Mouse (Mus musculus): ENCODE data around the gene Rpap3. TPM values are rescaled to one million over a fixed set of nuclear protein-coding genes. Genes with fewer than 3 reads are reported as not detected.

Rpap3 gene
- total and polyA plus RNA-seq, 3 experiments = 84.4 to 98.4 (median 85.7) TPM

GRCm38 (mm10) chr15:97731988-97732387, 26.4 kb upstream of the Rpap3 start:
- H3K4me3 ChIP-seq (ENCODE audit: control insufficient read depth in 1 of 2, insufficient read depth in 1 of 2, low read depth in 2 of 2, low read length in 2 of 2) = no peak overlapping the region
- H3K9ac ChIP-seq (ENCODE audit: control insufficient read depth, low read depth, low read length, poor library complexity, severe bottlenecking) = no peak overlapping the region
- H3K27ac ChIP-seq (ENCODE audit: control insufficient read depth, low read depth, low read length) = no peak overlapping the region
- no peaks in the 10 kb centered on the region for H3K79me2 ChIP-seq (ENCODE audit: control insufficient read depth, insufficient read depth, low read length, poor library complexity)
- peak; percentile 45 for DNase-seq (ENCODE audit: low read depth, low spot score)
- no peaks in the 10 kb centered on the region for H3K9me3 ChIP-seq (replicated peaks; ENCODE audit: insufficient read depth, low read length)
- TF ChIP-seq USF1 (IDR thresholded peaks at IDR 0.05; ENCODE audit: low read depth, low read length) = peak; percentile 82
- peak; percentile 74 for TF ChIP-seq MAX (IDR thresholded peaks at IDR 0.05; ENCODE audit: low read length)
- TF ChIP-seq ELF1 (IDR thresholded peaks at IDR 0.05; ENCODE audit: low read depth, low read length) = no peak
- no peaks in the 10 kb centered on the region for H3K36me3 ChIP-seq (ENCODE audit: control insufficient read depth in 1 of 2, insufficient read depth in 2 of 2, low read length in 2 of 2)
- H3K27me3 ChIP-seq (ENCODE audit: control insufficient read depth in 1 of 2, insufficient read depth in 2 of 2, low read length in 2 of 2) = peaks cover 25 to 34% of the 10 kb centered on the region in 2 experiments
- no peaks in the 10 kb centered on the region for H3K4me1 ChIP-seq (ENCODE audit: control insufficient read depth in 1 of 2, insufficient read depth in 2 of 2, low read length in 2 of 2)

- TF ChIP-seq POLR2AphosphoS2 (IDR thresholded peaks at IDR 0.05; ENCODE audit: low read length) = no peak
- TF ChIP-seq GATA1 (IDR thresholded peaks at IDR 0.05; ENCODE audit: low read depth, low read length) = no peak
- no peak for TF ChIP-seq MAZ (IDR thresholded peaks at IDR 0.05; ENCODE audit: low read depth, low read length)
- TF ChIP-seq UBTF (IDR thresholded peaks at IDR 0.05; ENCODE audit: borderline replicate concordance, insufficient read depth, low read depth, low read length) = no peak
- no peak for TF ChIP-seq EP300 (IDR thresholded peaks at IDR 0.05; ENCODE audit: low read depth in 1 of 2, low read length in 2 of 2)
- no peak for TF ChIP-seq MYC (IDR thresholded peaks at IDR 0.05; ENCODE audit: low read depth, low read length)
- no peak for TF ChIP-seq SIN3A (IDR thresholded peaks at IDR 0.05; ENCODE audit: low read length)
- TF ChIP-seq MXI1 (IDR thresholded peaks at IDR 0.05; ENCODE audit: low read depth, low read length) = no peak
- no peak for TF ChIP-seq POLR2AphosphoS5 (IDR thresholded peaks at IDR 0.05; ENCODE audit: borderline replicate concordance, low read depth, low read length)
- Histone ChIP-seq H3K4me1 (ENCODE audit: control insufficient read depth in 1 of 2, insufficient read depth in 2 of 2, low read length in 2 of 2) (no peaks in the 10 kb centered on the region), H3K9ac (ENCODE audit: control insufficient read depth, low read depth, low read length, poor library complexity, severe bottlenecking) (no peak within 1 kb of the TSS), H3K9me3 (replicated peaks; ENCODE audit: insufficient read depth, low read length) (no peaks in the 10 kb centered on the region), H3K4me3 (ENCODE audit: control insufficient read depth in 1 of 2, insufficient read depth in 1 of 2, low read depth in 2 of 2, low read length in 2 of 2) (no peak within 1 kb of the TSS), H3K27me3 (ENCODE audit: control insufficient read depth in 1 of 2, insufficient read depth in 2 of 2, low read length in 2 of 2) (peaks cover 33 to 41% of the 10 kb centered on the region in 2 experiments), H3K27ac (ENCODE audit: control insufficient read depth, low read depth, low read length) (no peak within 1 kb of the TSS), H3K36me3 (ENCODE audit: control insufficient read depth in 1 of 2, insufficient read depth in 2 of 2, low read length in 2 of 2) (no peaks in the 10 kb centered on the region), H3K79me2 (ENCODE audit: control insufficient read depth, insufficient read depth, low read length, poor library complexity) (no peaks in the 10 kb centered on the region)
- no peak for DNase-seq (ENCODE audit: low read depth, low spot score)
These were observed 25.5 kb upstream of the Rpap3 start, which contains the start of gene Endou for GRCm38 (mm10) chr15:97731111-97731510. TSS of gene Endou (minus strand) at chr15:97731339.

- Histone ChIP-seq H3K79me2 (ENCODE audit: control insufficient read depth, insufficient read depth, low read length, poor library complexity) (no peaks in the 10 kb centered on the region), H3K4me1 (ENCODE audit: control insufficient read depth in 1 of 2, insufficient read depth in 2 of 2, low read length in 2 of 2) (no peaks in the 10 kb centered on the region), H3K9me3 (replicated peaks; ENCODE audit: insufficient read depth, low read length) (no peaks in the 10 kb centered on the region), H3K4me3 (ENCODE audit: control insufficient read depth in 1 of 2, insufficient read depth in 1 of 2, low read depth in 2 of 2, low read length in 2 of 2) (no peak overlapping the region), H3K9ac (ENCODE audit: control insufficient read depth, low read depth, low read length, poor library complexity, severe bottlenecking) (no peak overlapping the region), H3K36me3 (ENCODE audit: control insufficient read depth in 1 of 2, insufficient read depth in 2 of 2, low read length in 2 of 2) (no peaks in the 10 kb centered on the region), H3K27me3 (ENCODE audit: control insufficient read depth in 1 of 2, insufficient read depth in 2 of 2, low read length in 2 of 2) (peaks cover 37 to 48% of the 10 kb centered on the region in 2 experiments), H3K27ac (ENCODE audit: control insufficient read depth, low read depth, low read length) (no peak overlapping the region)
- no peak for DNase-seq (ENCODE audit: low read depth, low spot score)
- TF ChIP-seq MEF2A (IDR thresholded peaks at IDR 0.05; ENCODE audit: extremely low read depth, insufficient replicate concordance, low read depth, low read length, poor library complexity, severe bottlenecking) = no peak
- TF ChIP-seq USF2 (IDR thresholded peaks at IDR 0.05; ENCODE audit: borderline replicate concordance in 1 of 2, insufficient read depth in 1 of 2, low read depth in 1 of 2, low read length in 2 of 2) = no peak
- no peak for TF ChIP-seq ZC3H11A (IDR thresholded peaks at IDR 0.05; ENCODE audit: low read depth, low read length)
- no peak for TF ChIP-seq ZKSCAN1 (IDR thresholded peaks at IDR 0.05; ENCODE audit: low read depth, low read length)
- TF ChIP-seq KAT2A (conservative IDR thresholded peaks at IDR 0.05; ENCODE audit: low read depth, low read length) = no peak
- TF ChIP-seq NELFE (IDR thresholded peaks at IDR 0.05; ENCODE audit: low read depth, low read length) = no peak
- TF ChIP-seq CHD2 (IDR thresholded peaks at IDR 0.05; ENCODE audit: low read length) = no peak
- no peak for TF ChIP-seq JUND (IDR thresholded peaks at IDR 0.05; ENCODE audit: low read depth, low read length)
These were observed 24.7 kb upstream of the Rpap3 start for GRCm38 (mm10) chr15:97730365-97730764.
